Mouse (Mus musculus) cortical plate, adult 2 months (tissue): ENCODE results near the gene Fam171a2. TPM values are rescaled to one million over a fixed set of nuclear protein-coding genes. Genes with fewer than 3 reads are reported as not detected.

Experiments used
- H3K27ac ChIP-seq: fragments of 200-500 bp; 2 replicates; pipeline ENCODE4 v1.5.1; 2012; ENCODE audit warnings: low read length, control low read depth, inconsistent platforms; ENCODE audit not compliant: insufficient read depth
- H3K4me1 ChIP-seq: fragments of 200-500 bp; 2 replicates; pipeline ENCODE4 v1.6.1; 2011; ENCODE audit warnings: low read length; ENCODE audit not compliant: control insufficient read depth, insufficient read depth
- H3K4me3 ChIP-seq: fragments of 200-500 bp; 2 replicates; pipeline ENCODE4 v1.5.1; 2011; ENCODE audit warnings: mild to moderate bottlenecking, low read length, control low read depth; ENCODE audit not compliant: insufficient read depth
- CTCF ChIP-seq: fragments of 200-500 bp; IDR thresholded peaks from 2 replicates; pipeline ENCODE4 v1.5.1; 2011; ENCODE audit warnings: mild to moderate bottlenecking, control low read depth, low read length; ENCODE audit not compliant: insufficient read depth; ENCODE audit errors: extremely low read depth
- POLR2A ChIP-seq: fragments of 200-500 bp; IDR thresholded peaks from 2 replicates; pipeline ENCODE4 v1.6.1; 2011; ENCODE audit warnings: mild to moderate bottlenecking, low read length, control low read depth; ENCODE audit not compliant: insufficient read depth; ENCODE audit errors: extremely low read depth
- polyA plus RNA-seq: library from polyadenylated mRNA; depleted of rRNA; stranded (reverse); fragments of >200 nt; gene quantifications from 2 replicates; pipeline ENCODE4 v1.2.3, GENCODE M21; 2012

Gene Fam171a2
- polyA plus RNA-seq, 1 experiment: 78.3 TPM

DNA sequence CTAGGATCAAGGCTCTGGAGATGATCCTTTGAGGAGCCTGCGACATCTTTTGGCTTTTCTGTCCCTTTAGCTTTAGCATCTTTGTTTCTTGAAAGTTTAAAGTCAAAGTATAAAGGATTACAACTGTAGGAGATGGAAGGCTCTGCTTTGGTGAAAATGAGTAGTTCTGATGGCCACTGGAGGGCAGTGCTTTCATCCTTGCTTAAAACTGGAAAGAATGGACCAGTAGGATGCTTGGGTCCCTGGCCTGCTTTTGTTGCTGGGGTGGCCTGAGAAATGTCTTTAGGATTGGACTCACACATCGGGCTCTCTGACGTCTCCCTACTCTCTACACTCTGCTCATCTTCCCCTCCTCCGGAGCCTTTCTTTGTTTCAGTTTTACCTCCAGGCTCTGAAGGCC lies 33.4 kb upstream of the Fam171a2 start:
- TF ChIP-seq CTCF (peak; percentile 31; the same call in 1 of the 2 replicates), POLR2A (no peak)
- no peak overlapping the region for H3K27ac ChIP-seq
- H3K4me3 ChIP-seq: no peak overlapping the region
- no peaks in the 10 kb centered on the region for H3K4me1 ChIP-seq

DNA sequence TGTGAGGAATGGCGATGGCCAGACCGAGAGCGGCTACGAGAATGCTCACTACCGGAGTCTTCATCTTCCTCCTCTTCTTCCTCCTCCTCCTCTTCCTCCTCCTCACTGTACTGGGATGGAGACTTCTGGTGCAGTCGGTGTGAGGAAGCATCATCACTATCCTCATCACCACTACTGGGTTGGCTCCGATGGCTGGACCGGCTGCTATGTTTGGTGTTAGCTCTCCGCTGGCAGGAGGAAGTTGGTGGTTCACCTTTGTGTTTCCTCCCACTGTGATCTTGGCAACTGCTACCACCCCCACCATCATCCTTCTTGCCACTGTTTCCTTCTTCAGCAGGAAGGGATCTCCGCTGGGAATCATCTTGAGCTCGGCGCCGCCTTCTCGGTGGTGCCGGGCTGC lies 32.6 kb upstream of the Fam171a2 start:
- H3K4me3 ChIP-seq: no peak overlapping the region
- no peak overlapping the region for H3K27ac ChIP-seq
- TF ChIP-seq CTCF (no peak), POLR2A (no peak)
- H3K4me1 ChIP-seq: no peaks in the 10 kb centered on the region

DNA sequence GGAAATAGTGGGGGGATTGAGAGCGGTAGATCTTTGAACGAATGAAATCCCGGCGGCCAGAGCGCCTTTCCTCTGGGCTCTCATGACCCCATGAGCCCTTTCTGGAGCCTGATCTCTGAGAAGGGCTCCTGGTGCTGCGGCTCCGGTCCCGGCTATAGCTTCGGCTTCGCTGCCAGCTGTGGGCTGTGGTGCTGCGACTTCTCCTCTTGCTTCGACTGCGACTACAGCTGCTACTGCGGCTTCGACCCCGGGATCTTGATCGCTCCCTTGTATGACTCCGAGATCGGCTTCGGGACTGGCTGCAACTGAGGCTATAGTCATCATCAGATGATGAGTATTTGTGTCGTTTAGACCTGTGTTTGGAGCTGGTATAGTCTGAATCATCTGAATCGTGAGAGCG lies 32.1 kb upstream of the Fam171a2 start:
- TF ChIP-seq POLR2A (no peak), CTCF (no peak)
- Histone ChIP-seq H3K27ac (no peak overlapping the region), H3K4me1 (no peaks in the 10 kb centered on the region), H3K4me3 (no peak overlapping the region)

DNA sequence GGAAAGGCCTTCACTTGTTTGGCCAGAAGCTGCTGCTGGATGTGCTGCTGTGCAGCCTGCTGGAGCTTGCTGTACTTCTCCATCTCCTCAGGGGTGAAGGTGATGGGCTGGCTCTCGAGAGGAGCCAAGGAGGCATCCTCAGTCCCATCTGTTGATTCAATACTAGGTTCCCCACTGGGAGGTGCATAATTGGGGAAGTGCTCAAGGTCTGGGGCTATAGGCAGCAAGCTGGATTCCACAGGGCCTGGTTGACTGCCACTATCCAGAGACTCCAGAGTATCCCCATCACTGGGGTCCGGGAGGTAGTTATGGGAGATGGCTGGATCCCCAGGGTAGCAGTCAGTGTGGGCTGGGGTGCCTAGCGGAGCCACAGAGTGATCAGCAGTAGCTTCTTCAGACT lies 31.2 kb upstream of the Fam171a2 start:
- H3K4me1 ChIP-seq: no peaks in the 10 kb centered on the region
- no peak overlapping the region for H3K4me3 ChIP-seq
- H3K27ac ChIP-seq: no peak overlapping the region
- no peak for TF ChIP-seq POLR2A
- TF ChIP-seq CTCF: no peak

DNA sequence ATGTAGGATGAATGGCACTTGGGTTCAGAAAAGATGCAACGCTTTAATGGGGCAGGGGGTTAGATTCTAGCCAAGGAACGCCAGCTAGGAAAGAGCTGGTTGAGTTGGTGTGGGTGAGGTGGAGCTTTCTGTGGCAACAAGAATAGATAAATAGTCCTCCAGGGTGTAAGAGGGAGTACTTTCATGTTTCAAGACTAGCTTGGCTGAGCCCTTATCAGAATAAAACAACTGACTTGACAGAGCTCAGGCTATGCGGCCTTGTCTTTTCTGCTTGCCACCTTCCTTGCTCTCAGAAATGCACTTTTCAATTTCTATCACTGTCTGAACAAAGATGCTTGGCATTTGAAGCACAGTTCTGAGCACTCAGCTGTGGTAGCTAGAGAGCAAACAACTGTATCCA lies 27.5 kb upstream of the Fam171a2 start:
- Histone ChIP-seq H3K4me3 (no peak overlapping the region), H3K4me1 (no peaks in the 10 kb centered on the region), H3K27ac (no peak overlapping the region)
- TF ChIP-seq POLR2A (no peak), CTCF (no peak)

DNA sequence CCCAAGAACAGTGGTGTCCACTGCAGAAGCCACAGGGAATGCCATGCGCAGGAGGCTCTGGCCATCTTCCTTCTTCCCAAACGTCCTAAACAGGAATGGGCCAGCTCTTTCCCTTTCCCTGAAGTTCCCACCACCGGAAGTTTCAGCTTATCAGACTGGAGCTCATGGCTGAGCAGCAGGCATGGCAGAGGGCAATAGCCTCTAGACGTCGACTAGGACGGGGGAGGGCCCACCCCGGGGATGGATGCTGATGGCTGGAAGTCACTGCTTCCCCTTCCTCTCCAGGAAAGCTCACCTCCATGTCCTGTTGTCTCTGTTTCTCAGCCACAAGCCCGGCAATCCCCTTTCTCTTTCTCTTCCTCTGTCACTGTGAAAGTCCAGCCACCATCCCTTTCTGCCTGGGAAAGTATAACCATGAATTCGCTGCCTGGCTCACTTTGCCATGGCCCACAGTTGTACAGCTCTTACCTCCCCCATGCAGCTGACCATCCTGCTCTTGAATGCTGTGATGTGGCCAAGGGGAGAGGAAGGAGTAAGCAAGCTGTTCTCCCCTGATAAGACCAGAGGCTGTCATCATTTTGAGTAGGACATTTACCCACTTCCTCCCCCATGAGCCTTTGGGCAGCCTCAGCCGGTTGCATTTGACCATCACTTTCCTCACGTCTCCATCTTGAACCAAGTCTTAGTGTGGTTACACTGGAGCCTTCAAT lies 22.3 kb upstream of the Fam171a2 start, which contains the start of gene Itga2b:
Gene Itga2b, minus strand, starts transcription at position 475 of the 710 bp plus-strand sequence.
- TF ChIP-seq CTCF: no peak
- TF ChIP-seq POLR2A: no peak
- H3K27ac ChIP-seq: no peak within 1 kb of the TSS

DNA sequence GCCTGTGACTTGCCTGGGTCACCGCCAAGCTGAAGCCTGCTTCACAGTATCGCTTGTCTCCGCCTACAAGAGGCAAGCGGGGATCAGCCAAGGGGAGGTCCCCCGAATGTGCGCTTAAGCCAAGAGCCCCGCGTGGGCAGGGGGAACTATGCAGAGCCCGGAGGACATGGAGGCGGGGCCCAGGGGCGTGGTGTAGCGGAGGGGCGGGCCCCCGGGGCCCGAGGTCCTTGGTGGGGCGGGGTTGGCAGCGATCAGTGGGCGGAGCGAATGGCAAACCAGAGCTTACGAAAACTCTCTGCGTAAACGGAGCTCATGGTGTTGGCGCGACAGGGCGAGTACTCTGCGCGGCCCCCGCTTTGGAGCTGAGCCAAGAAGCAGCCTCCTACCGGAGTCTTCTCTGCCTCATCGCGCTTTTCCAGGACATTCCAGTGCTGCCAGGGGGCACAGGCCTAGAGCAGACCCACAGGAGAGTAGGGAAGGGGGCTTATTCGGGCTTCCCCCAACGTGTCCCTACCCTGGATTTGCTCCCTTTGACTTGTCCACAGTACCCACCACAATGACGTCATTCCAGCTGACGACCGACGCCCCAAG lies 19.7 kb upstream of the Fam171a2 start:
- H3K27ac ChIP-seq: no peak overlapping the region
- no peaks in the 10 kb centered on the region for H3K4me1 ChIP-seq
- TF ChIP-seq POLR2A: 0 out of 2 replicates have a peak, but pooled peaks have one; percentile 21
- no peak for TF ChIP-seq CTCF
- peak overlapping the region; percentile 17 for H3K4me3 ChIP-seq

More for the DNA sequence above, 22.3 kb upstream of the Fam171a2 start, which contains the start of gene Itga2b:
- Histone ChIP-seq H3K4me3 (no peak within 1 kb of the TSS), H3K4me1 (no peaks in the 10 kb centered on the region)

DNA sequence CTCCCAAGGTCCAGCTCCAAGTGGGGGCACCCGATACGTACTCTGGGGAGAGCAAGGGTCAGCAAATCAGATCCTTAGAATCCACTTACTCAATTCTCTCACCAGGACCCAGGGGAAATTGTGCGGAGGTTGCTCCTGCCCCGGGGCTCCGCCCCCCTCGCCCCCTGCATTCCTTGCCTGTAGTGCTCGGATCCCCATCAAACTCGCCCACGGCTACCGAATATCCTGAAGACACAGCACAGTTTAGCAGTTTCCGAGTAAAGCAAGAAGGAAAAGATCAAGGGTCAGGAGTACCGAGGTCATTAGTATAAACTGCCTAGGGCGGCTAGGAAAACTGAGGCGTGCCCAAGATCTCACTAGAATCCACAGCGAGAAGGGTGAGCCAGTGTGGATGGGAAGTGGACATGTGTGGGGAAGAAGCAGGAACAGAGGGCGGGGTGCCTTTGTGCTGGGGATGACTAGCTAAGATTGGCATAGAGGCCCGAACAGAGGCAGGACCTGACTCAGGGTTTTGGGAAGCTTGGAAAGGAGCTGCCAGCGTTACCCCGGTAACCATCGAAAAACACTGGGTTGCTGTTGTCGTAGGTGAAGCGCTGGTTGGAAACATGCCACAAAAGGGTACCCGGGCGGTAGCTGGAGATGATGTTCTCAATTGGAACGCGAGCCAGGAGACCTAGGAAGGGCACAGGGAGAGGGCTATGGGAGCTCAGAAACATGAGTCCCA lies 18.4 kb upstream of the Fam171a2 start:
- H3K4me3 ChIP-seq: no peak overlapping the region
- no peak for TF ChIP-seq CTCF
- no peak for TF ChIP-seq POLR2A
- no peaks in the 10 kb centered on the region for H3K4me1 ChIP-seq
- no peak overlapping the region for H3K27ac ChIP-seq

DNA sequence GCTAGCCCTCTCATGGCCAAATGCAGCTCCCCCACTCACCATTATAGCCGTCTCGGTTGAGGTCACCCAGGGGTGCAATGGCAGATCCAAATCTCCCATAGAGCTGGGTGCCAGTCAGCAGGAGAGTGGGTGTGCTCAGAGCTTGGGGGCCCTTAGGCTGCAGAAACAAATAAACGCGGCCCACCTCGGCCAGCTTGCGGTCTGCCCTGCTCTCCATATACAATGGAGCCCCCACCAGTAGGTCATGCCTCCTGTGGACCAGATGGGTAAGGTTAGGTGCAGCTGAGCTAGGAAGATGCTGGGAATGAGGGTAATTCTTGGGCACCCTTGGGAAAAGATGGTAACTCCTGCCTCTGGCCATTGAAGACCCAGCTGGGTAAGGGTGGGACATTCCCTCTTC lies 17.4 kb upstream of the Fam171a2 start:
- TF ChIP-seq CTCF (no peak), POLR2A (no peak)
- H3K4me3 ChIP-seq: no peak overlapping the region

DNA sequence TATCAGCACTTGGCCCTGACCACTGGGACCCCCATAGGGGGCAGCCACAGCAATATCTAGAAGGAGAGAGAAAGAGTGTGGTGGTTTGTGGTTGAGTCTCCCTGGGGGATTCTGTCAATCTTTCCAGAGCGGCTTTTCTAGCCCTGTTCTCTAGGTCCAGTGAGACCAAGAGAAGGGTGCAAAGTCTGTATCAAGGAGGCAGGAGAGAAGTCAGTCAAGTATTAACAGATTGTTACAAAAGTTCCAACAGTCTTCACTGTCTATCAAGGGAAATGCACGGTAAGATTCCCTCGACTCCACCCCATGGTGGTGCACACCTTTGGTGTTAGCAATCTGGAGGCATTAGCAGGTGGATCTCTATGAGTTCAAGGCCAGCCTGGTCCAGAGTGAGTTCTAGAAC lies 14.3 kb upstream of the Fam171a2 start:
- H3K4me3 ChIP-seq: no peak overlapping the region
- H3K27ac ChIP-seq: no peak overlapping the region
- TF ChIP-seq CTCF: no peak
- no peak for TF ChIP-seq POLR2A
- H3K4me1 ChIP-seq: no peaks in the 10 kb centered on the region

More for the DNA sequence above, 17.4 kb upstream of the Fam171a2 start:
- Histone ChIP-seq H3K27ac (no peak overlapping the region), H3K4me1 (no peaks in the 10 kb centered on the region)
